Mouse (Mus musculus) neural tube, embryonic 11.5 days (tissue): ENCODE results near the gene Ranbp17. TPM values are rescaled to one million over a fixed set of nuclear protein-coding genes. Genes with fewer than 3 reads are reported as not detected.
A peak's percentile ranks its signal among the peaks of the same experiment; 100 is the strongest.

Experiments used
- ATAC-seq: fragments of 200-750 bp; cut with Nextera tagmentation; 2 replicates; pipeline ENCODE4 v1.8.0; 2017; ENCODE audit warnings: moderate number of reproducible peaks, mild to moderate bottlenecking, moderate TSS enrichment, moderate library complexity; ENCODE audit not compliant: insufficient read depth, low FRiP score, low TSS enrichment
- DNase-seq: peaks from one replicate; pipeline ENCODE4 v3.0.0-alpha.2; 2015; ENCODE audit warnings: low spot score
- H3K27ac ChIP-seq: fragments of 300-500 bp; sonication (generic); 2 replicates; pipeline ENCODE4 v1.5.1; 2014; ENCODE audit warnings: low read depth, mild to moderate bottlenecking, low read length
- H3K27me3 ChIP-seq: fragments of 300-500 bp; sonication (generic); 2 replicates; pipeline ENCODE4 v1.6.1; 2014; ENCODE audit warnings: mild to moderate bottlenecking, low read length, mixed read lengths; ENCODE audit not compliant: control insufficient read depth, insufficient read depth
- H3K36me3 ChIP-seq: fragments of 300-500 bp; sonication (generic); 2 replicates; pipeline ENCODE4 v1.6.1; 2014; ENCODE audit warnings: mild to moderate bottlenecking, low read length, moderate library complexity, mixed read lengths; ENCODE audit not compliant: control insufficient read depth, insufficient read depth
- H3K4me1 ChIP-seq: fragments of 300-500 bp; sonication (generic); 2 replicates; pipeline ENCODE4 v1.6.1; 2014; ENCODE audit warnings: low read length, mixed read lengths; ENCODE audit not compliant: control insufficient read depth, insufficient read depth
- H3K4me2 ChIP-seq: fragments of 300-500 bp; sonication (generic); 2 replicates; pipeline ENCODE4 v1.6.1; 2014; ENCODE audit warnings: low read depth, mild to moderate bottlenecking, moderate library complexity
- H3K4me3 ChIP-seq: fragments of 300-500 bp; sonication (generic); 2 replicates; pipeline ENCODE4 v1.5.1; 2014; ENCODE audit warnings: low read depth, low read length
- H3K9ac ChIP-seq: fragments of 300-500 bp; sonication (generic); 2 replicates; pipeline ENCODE4 v1.6.1; 2014; ENCODE audit warnings: mild to moderate bottlenecking, low read length
- H3K9me3 ChIP-seq: fragments of 300-500 bp; sonication (generic); 2 replicates; pipeline ENCODE4 v1.6.1; 2016; ENCODE audit warnings: low read length; ENCODE audit not compliant: control insufficient read depth
- WGBS: fragments of 180-500 bp; shearing (Covaris S2); extraction: QIAGEN DNeasy Blood & Tissue Kit; methylation state at CpG from one replicate; pipeline ENCODE4 v1.1.7; 2014; 5-methylcytosine and 5-hydroxymethylcytosine counted together
- polyA plus RNA-seq: library from polyadenylated mRNA; unstranded; fragments of >200 nt; fragmentation: Nextera tagmentation; extraction: Ambion mirVana; gene quantifications from 2 replicates; pipeline ENCODE4 v1.2.1, GENCODE M21; 2014

Gene Ranbp17
- polyA plus RNA-seq, 1 experiment from 2014 or later, result 18.3 TPM

- Histone ChIP-seq H3K27me3 (peaks cover 80% of the 10 kb centered on the region), H3K36me3 (no peaks in the 10 kb centered on the region), H3K4me2 (no peak overlapping the region), H3K4me1 (peaks cover 6% of the 10 kb centered on the region), H3K9ac (no peak overlapping the region), H3K27ac (no peak overlapping the region), H3K4me3 (no peak overlapping the region), H3K9me3 (peaks cover 3% of the 10 kb centered on the region; the same call in 1 of the 2 replicates)
- WGBS, result 3% methylated on average over 25 of the region's 25 CpGs
- DNase-seq, result peak; percentile 53
- ATAC-seq, result no peak
Measured at GRCm38 (mm10) chr11:33195531-33196446, 317.8 kb downstream of the Ranbp17 start.

- no peak for DNase-seq
- 21% methylated on average over 7 of the region's 7 CpGs for WGBS
- Histone ChIP-seq H3K4me2 (no peak overlapping the region), H3K27ac (no peak overlapping the region), H3K9ac (no peak overlapping the region), H3K4me3 (no peak overlapping the region), H3K36me3 (no peaks in the 10 kb centered on the region), H3K4me1 (no peaks in the 10 kb centered on the region), H3K27me3 (peaks cover 74% of the 10 kb centered on the region), H3K9me3 (peaks cover 3% of the 10 kb centered on the region; the same call in 1 of the 2 replicates)
- ATAC-seq, result no peak
Measured at GRCm38 (mm10) chr11:33195061-33195460, 318.5 kb downstream of the Ranbp17 start.

GRCm38 (mm10) chr11:33193695-33194094 lies 319.9 kb downstream of the Ranbp17 start:
- ATAC-seq (no peak), DNase-seq (peak; percentile 34)
- H3K27me3 ChIP-seq, result peaks cover 62% of the 10 kb centered on the region
- H3K9ac ChIP-seq, result no peak overlapping the region
- 4% methylated on average over 11 of the region's 12 CpGs for WGBS
- no peak overlapping the region for H3K27ac ChIP-seq
- H3K9me3 ChIP-seq, result peaks cover 3% of the 10 kb centered on the region; the same call in 1 of the 2 replicates
- no peaks in the 10 kb centered on the region for H3K36me3 ChIP-seq
- no peaks in the 10 kb centered on the region for H3K4me1 ChIP-seq
- no peak overlapping the region for H3K4me3 ChIP-seq
- no peak overlapping the region for H3K4me2 ChIP-seq

GRCm38 (mm10) chr11:33181804-33182203 lies 331.7 kb downstream of the Ranbp17 start:
- Histone ChIP-seq H3K27ac (no peak overlapping the region), H3K9ac (no peak overlapping the region), H3K27me3 (0 out of 2 replicates have a peak, but pooled peaks cover 10% of the 10 kb centered on the region), H3K4me2 (no peak overlapping the region), H3K36me3 (no peaks in the 10 kb centered on the region), H3K4me3 (no peak overlapping the region), H3K9me3 (no peaks in the 10 kb centered on the region), H3K4me1 (peaks cover 10% of the 10 kb centered on the region; the same call in 1 of the 2 replicates)
- no peak for DNase-seq
- WGBS, result 91% methylated on average over 3 of the region's 3 CpGs
- ATAC-seq, result no peak

GRCm38 (mm10) chr11:33180701-33181116 lies 332.8 kb downstream of the Ranbp17 start:
- Histone ChIP-seq H3K4me1 (peaks cover 10% of the 10 kb centered on the region; the same call in 1 of the 2 replicates), H3K9me3 (no peaks in the 10 kb centered on the region), H3K27ac (no peak overlapping the region), H3K4me3 (peak overlapping the region; percentile 22; the same call in 1 of the 2 replicates), H3K27me3 (0 out of 2 replicates have a peak, but pooled peaks cover 10% of the 10 kb centered on the region), H3K36me3 (no peaks in the 10 kb centered on the region), H3K9ac (peak overlapping the region; percentile 42), H3K4me2 (peak overlapping the region; percentile 42)
- DNase-seq, result peak; percentile 41
- ATAC-seq, result no peak
- 3% methylated on average over 18 of the region's 18 CpGs for WGBS

GRCm38 (mm10) chr11:33179802-33180201 lies 333.7 kb downstream of the Ranbp17 start:
- Histone ChIP-seq H3K4me3 (no peak overlapping the region), H3K9ac (no peak overlapping the region), H3K4me2 (no peak overlapping the region), H3K9me3 (no peaks in the 10 kb centered on the region), H3K27ac (no peak overlapping the region), H3K36me3 (no peaks in the 10 kb centered on the region), H3K4me1 (peaks cover 10% of the 10 kb centered on the region; the same call in 1 of the 2 replicates), H3K27me3 (0 out of 2 replicates have a peak, but pooled peaks cover 10% of the 10 kb centered on the region)
- no peak for ATAC-seq
- DNase-seq, result no peak
- WGBS, result 35% methylated on average over 1 of the region's 1 CpGs

- WGBS, result 32% methylated on average over 20 of the region's 20 CpGs
Measured at GRCm38 (mm10) chr11:33176525-33177245, 336.9 kb downstream of the Ranbp17 start.

GRCm38 (mm10) chr11:33175768-33176167 lies 337.8 kb downstream of the Ranbp17 start:
- 77% methylated on average over 2 of the region's 3 CpGs for WGBS
- H3K27ac ChIP-seq, result no peak overlapping the region
- H3K4me1 ChIP-seq, result peaks cover 7% of the 10 kb centered on the region; the same call in 1 of the 2 replicates
- ATAC-seq (no peak), DNase-seq (no peak)
- no peaks in the 10 kb centered on the region for H3K36me3 ChIP-seq
- no peak overlapping the region for H3K4me2 ChIP-seq
- no peaks in the 10 kb centered on the region for H3K9me3 ChIP-seq
- 0 out of 2 replicates have a peak, but pooled peaks cover 4% of the 10 kb centered on the region for H3K27me3 ChIP-seq
- no peak overlapping the region for H3K4me3 ChIP-seq
- H3K9ac ChIP-seq, result no peak overlapping the region

More at GRCm38 (mm10) chr11:33176525-33177245, 336.9 kb downstream of the Ranbp17 start:
- Histone ChIP-seq H3K27ac (no peak overlapping the region), H3K4me3 (no peak overlapping the region), H3K36me3 (no peaks in the 10 kb centered on the region), H3K9me3 (no peaks in the 10 kb centered on the region), H3K4me2 (no peak overlapping the region), H3K27me3 (0 out of 2 replicates have a peak, but pooled peaks cover 10% of the 10 kb centered on the region), H3K9ac (no peak overlapping the region), H3K4me1 (peaks cover 10% of the 10 kb centered on the region; the same call in 1 of the 2 replicates)
- ATAC-seq (no peak), DNase-seq (peak; percentile 60)
